Mouse (Mus musculus) left cerebral cortex, postnatal 10 days (tissue): ENCODE results near the gene Slc30a7. TPM values are rescaled to one million over a fixed set of nuclear protein-coding genes. Genes with fewer than 3 reads are reported as not detected.

Source experiments
- DNase-seq, 2 experiments: peaks; one replicate each; pipeline ENCODE4 v3.0.0; 2021 to 2022; ENCODE audit warnings: low spot score in 2 of 2, mixed read lengths in 1 of 2; ENCODE audit errors: extremely low spot score in 1 of 2
- intact Hi-C: fragments of 180-260 bp; cut with DNase I; formaldehyde crosslinking; loops from one replicate; pipeline ENCODE4 v1.15.1; 2025
- total RNA-seq, 2 experiments: library from RNA; stranded (reverse); gene quantifications; 2 replicates each; pipeline ENCODE4 v1.2.3; 2021

The Slc30a7 gene
- total RNA-seq, 2 experiments from 2014 or later: 24.8 to 31.7 TPM

GRCm38 (mm10) chr3:115996929-115997328 lies 10.3 kb downstream of the Slc30a7 start:
- intact Hi-C loops: no loop called here
- no peak for DNase-seq

DNA sequence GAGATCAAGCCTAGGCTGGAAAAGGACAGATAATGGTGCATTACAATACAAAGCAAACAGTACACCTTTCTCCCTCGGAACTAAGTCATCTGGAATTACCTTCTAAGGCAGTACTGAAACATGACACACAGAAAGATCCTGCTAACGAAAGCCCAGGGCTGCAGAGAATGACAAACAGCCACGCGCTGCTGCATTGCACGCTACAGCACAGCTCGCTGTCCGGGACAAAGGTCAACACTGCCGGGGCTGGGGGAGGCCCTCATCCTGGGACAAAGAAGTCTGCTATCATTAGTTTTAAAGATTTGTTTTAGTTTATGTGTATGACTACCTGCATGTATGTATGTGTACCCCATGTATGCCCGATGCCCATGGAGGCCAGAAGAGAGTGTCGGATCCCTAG lies 14.2 kb downstream of the Slc30a7 start:
- DNase-seq: no peak
- intact Hi-C loops: no loop called here

DNA sequence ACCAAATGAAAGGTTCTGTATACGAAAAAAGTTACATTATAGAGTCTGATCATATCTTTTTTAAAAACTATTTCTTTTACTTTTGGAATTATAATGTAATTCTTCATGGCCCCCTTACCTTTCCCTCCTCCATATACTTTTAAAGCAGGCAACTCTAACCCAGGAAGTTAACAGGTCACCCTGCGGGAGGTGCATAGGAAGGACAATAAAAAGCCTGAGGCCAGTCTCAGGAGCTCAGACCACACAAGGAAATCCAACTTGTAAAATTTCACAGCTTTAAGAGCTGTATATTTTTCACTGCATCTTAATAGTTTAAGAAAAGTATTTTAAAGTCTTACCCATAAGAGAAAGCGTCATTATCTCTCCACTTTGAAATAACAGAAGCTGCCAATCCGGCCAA lies 14.6 kb downstream of the Slc30a7 start:
- intact Hi-C loops: no loop called here
- no peak for DNase-seq

DNA sequence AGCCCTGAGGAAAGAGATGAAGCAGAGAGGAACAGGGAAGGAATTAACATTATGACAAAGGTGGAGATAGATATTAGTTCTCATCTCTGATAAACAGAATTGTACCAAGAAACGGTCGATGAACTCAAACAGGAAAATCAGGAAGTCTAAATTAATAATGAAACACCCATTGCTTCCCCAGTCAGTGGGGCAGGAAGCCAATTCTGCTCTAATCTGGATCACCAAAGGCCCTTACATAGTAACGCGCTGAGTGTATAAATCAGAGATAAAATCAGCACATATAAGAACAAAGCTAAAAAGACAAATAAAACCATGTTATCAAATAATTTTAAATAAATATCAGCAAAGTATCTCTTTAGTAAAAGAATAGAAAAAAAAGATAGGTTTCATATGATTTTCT lies 15.1 kb downstream of the Slc30a7 start:
- intact Hi-C loops: no loop called here
- no peak for DNase-seq

GRCm38 (mm10) chr3:115985183-115985892 lies 21.9 kb downstream of the Slc30a7 start:
- intact Hi-C loops: no loop called here
- peak in 1 of 2 experiments; percentile 33 for DNase-seq

DNA sequence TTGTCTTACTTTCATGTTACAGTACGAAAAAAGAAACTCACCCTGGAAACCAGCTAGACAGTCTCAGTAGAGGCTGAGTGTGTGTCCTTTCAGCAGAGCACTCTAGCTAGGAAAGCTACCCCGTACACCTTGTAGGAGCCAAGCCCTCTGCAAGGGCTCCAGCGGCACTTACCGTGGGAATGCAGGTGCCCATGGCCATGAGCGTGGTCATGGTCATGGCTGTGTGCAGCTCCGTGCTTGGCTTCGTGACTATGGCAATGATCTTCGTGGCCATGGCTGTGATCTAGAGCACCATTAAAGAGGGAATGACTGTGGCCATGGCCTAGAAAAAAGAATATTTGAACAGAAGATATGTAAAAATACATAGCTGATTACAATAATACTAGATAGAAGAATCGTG lies 22.6 kb downstream of the Slc30a7 start:
- no peak for DNase-seq
- intact Hi-C loops: no loop called here

DNA sequence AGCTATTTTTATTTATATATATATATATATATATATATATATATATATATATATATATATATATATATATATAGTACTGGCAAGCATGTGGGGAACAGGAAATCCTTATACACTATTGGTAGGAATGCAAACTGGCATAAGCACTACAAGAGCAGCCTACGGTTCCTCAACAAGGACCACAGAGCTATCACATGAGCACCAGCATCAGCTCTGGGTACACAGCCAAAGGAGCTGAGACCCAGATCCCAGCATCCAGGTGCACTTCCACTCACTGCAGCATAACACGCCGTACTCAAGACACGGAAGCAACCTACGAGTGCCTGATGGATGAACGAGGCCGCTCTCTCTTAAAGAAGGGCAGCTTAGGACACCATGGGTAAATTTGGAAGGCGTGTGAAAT lies 24.0 kb downstream of the Slc30a7 start:
- no peak for DNase-seq
- intact Hi-C loops: no loop called here

GRCm38 (mm10) chr3:115979000-115979399 lies 28.2 kb downstream of the Slc30a7 start:
- intact Hi-C loops: loop anchor here (2.0 kb wide), 1 partner anchor 318 kb away; no protein-coding TSS in a partner anchor
- DNase-seq: no peak

GRCm38 (mm10) chr3:115974995-115975394 lies 32.2 kb downstream of the Slc30a7 start:
- intact Hi-C loops: no loop called here

DNA sequence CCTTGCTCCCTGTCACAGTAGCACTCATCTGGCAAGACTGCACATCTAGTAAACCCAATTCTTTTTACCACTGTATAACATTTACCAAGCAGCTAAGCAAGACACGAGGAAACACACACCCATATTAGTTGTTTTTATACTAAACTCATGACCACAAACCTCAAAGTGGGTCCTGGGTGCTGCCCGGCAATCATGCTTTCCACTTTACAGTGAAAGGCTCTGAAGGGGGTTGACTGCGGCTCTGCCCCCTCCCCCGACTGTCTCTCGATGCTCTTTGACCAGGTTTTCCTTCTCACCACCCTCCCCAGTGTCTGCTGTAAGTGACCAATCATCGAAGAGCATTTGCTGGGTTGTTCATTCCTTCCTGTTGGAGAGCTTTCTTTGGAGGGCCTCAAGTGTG lies 33.0 kb downstream of the Slc30a7 start:
- intact Hi-C loops: no loop called here
- DNase-seq: no peak

More at GRCm38 (mm10) chr3:115974995-115975394, 32.2 kb downstream of the Slc30a7 start:
- no peak for DNase-seq

- no peak for DNase-seq
- intact Hi-C loops: no loop called here
Observed at GRCm38 (mm10) chr3:115971891-115972646, 35.1 kb downstream of the Slc30a7 start.

DNA sequence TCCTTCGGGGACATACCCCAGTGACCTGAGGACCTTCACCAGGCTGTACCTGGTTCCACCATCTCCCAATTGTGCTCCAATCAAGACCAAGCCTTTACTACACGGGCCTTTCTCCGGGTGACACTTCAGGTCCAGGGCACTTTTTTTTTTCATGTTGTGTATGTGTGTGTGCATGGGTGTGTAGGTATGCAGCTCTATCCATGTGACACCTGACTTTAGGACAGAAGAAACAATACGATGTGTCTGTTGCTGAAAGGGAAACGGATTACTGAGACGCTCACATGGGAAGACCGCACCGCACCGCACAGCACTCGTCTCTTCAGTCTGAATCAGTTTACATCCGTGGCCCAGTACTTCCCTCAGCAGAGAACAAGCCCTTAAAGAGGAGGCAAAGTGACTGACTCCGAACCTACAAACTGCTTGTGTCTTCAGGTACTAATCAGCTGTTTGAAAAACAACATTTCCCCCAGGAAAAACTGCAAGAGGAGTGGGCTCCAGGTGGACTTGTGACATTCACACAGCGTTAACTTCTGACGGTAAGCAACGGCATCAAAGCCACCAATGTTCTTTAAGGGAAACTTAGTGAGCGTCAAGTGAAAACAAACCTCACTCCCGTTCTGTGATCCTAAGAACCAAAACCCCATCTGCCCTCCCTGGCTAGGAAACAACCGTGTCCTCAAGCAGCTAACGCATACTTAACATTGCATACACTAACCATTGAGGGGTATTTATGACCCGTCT lies 36.0 kb downstream of the Slc30a7 start:
- DNase-seq: no peak
- intact Hi-C loops: no loop called here

GRCm38 (mm10) chr3:115968745-115969530 lies 38.3 kb downstream of the Slc30a7 start:
- intact Hi-C loops: no loop called here
- DNase-seq: peak; percentile 26 to 30

DNA sequence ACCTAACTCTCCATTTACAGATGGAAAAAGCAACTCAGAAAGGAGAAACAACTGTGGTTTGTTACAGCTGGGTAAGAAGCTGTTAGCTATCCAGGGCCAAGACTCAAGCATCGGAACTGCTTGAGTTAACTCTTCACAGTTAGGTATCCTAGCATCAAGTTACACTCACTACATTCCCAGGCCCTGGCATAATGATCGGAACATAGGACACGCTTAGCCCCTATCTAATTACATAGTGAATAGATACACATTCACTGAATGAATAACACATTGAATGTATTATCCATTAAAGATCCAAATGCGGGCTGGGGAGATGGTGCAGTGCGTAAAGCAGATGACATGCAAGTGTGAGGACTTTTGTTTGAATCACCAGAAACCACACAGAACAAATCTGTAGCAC lies 43.1 kb downstream of the Slc30a7 start:
- intact Hi-C loops: no loop called here
- DNase-seq: no peak

- intact Hi-C loops: no loop called here
- DNase-seq: no peak
Observed at GRCm38 (mm10) chr3:115963597-115963996, 43.6 kb downstream of the Slc30a7 start.

DNA sequence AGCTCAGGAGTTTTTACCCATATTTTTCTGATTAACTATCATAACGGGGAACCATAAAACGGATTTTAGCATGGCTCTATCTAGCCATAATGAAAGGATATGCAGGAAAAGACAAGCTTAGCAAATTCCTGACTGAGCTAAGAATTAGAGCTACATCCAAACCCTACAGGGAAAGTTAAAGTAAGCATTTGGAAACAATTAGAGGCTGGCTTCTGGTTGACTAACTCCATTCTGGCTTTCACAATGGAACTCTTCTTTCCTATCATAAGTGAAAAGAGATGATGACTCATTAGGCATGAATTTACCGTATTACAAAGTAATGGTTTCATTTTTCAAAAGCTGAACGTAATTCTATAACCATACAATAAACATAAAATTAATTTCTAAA lies 45.2 kb downstream of the Slc30a7 start:
- intact Hi-C loops: no loop called here
- no peak for DNase-seq

DNA sequence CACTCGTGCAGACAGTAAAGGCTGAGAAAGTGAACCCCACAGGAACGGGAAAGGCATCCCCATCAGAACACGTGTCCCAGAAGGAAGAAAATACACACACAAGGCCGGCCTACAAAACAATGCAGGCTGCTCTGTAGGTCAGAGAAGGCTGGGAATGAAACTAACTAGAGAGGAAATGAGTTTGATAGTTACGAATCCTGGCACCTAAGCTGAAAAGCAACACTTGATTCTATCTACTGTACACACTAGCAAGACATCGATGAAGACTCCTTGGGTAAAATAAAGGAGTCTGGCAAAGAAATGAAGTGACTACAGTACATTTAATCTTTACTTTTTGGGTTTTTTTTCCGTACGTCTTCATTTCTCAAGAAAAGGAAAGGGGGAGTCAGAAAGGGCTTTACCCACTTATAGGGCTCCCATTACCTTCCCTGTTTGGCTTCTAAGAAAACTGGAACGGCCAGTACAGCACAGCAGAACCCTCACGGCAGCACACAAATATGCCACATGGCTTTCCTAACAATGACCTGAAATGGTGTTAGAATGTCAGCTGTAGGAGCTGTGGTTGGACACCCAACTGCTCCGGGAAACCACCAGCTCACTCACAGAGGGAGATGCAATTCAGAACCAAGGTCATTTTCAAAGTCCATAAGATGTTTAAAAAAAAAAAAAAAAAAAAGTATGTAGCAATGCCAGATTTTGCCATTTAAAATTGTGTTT lies 45.7 kb downstream of the Slc30a7 start:
- intact Hi-C loops: no loop called here
- no peak for DNase-seq

- intact Hi-C loops: no loop called here
- no peak for DNase-seq
Observed at GRCm38 (mm10) chr3:115957223-115957622, 50.0 kb downstream of the Slc30a7 start.
